Mouse (Mus musculus): ENCODE data around the gene Mmp19.

- TF ChIP-seq GATA1 (IDR thresholded peaks at IDR 0.05; ENCODE audit: low read length) (no peak), TAL1 (IDR thresholded peaks at IDR 0.05; ENCODE audit: low read length) (no peak)
These were observed 45.8 kb upstream of the Mmp19 start, which contains the start of gene Dgka for GRCm38 (mm10) chr10:128744680-128745601.

Data from erythroblast, embryonic 14.5 days (primary cell).